Mouse (Mus musculus) liver, embryonic 12.5 days (tissue): ENCODE data around the gene Gm11437. TPM values are rescaled to one million over a fixed set of nuclear protein-coding genes. Genes with fewer than 3 reads are reported as not detected.
A peak's percentile ranks its signal among the peaks of the same experiment; 100 is the strongest.

Experiments used
- ATAC-seq: fragments of 200-750 bp; cut with Nextera tagmentation; 2 replicates; pipeline ENCODE4 v1.8.0; 2017; ENCODE audit warnings: moderate number of reproducible peaks, mild to moderate bottlenecking, moderate library complexity
- H3K27ac ChIP-seq: fragments of 300-500 bp; sonication (generic); 2 replicates; pipeline ENCODE4 v1.5.1; 2016; ENCODE audit warnings: mild to moderate bottlenecking
- H3K27me3 ChIP-seq: fragments of 300-500 bp; sonication (generic); replicated peaks from 2 replicates; pipeline ENCODE4 v1.6.1; 2016; ENCODE audit warnings: mild to moderate bottlenecking, moderate library complexity
- H3K36me3 ChIP-seq: fragments of 300-500 bp; sonication (generic); 2 replicates; pipeline ENCODE4 v1.6.1; 2016; ENCODE audit warnings: mild to moderate bottlenecking, moderate library complexity
- H3K4me1 ChIP-seq: fragments of 300-500 bp; sonication (generic); 2 replicates; pipeline ENCODE4 v1.6.1; 2016
- H3K4me2 ChIP-seq: fragments of 300-500 bp; sonication (generic); 2 replicates; pipeline ENCODE4 v1.6.1; 2016; ENCODE audit warnings: mild to moderate bottlenecking, moderate library complexity
- H3K4me3 ChIP-seq: fragments of 300-500 bp; sonication (generic); 2 replicates; pipeline ENCODE4 v1.5.1; 2016; ENCODE audit warnings: mild to moderate bottlenecking, moderate library complexity
- H3K9ac ChIP-seq: fragments of 300-500 bp; sonication (generic); 2 replicates; pipeline ENCODE4 v1.6.1; 2016; ENCODE audit warnings: mild to moderate bottlenecking, moderate library complexity
- H3K9me3 ChIP-seq: fragments of 300-500 bp; sonication (generic); replicated peaks from 2 replicates; pipeline ENCODE4 v1.6.1; 2016; ENCODE audit warnings: mild to moderate bottlenecking, moderate library complexity
- WGBS: fragments of 180-500 bp; shearing (Covaris S2); methylation state at CpG from one replicate; pipeline ENCODE4 v1.1.7; 2016; ENCODE audit not compliant: insufficient replicate concordance; 5-methylcytosine and 5-hydroxymethylcytosine counted together
- polyA plus RNA-seq: library from polyadenylated mRNA; unstranded; fragments of >200 nt; fragmentation: Nextera tagmentation; extraction: Ambion mirVana; gene quantifications from 2 replicates; pipeline ENCODE4 v1.2.1, GENCODE M21; 2016

The Gm11437 gene
- polyA plus RNA-seq, 1 experiment from 2014 or later, result not detected

DNA sequence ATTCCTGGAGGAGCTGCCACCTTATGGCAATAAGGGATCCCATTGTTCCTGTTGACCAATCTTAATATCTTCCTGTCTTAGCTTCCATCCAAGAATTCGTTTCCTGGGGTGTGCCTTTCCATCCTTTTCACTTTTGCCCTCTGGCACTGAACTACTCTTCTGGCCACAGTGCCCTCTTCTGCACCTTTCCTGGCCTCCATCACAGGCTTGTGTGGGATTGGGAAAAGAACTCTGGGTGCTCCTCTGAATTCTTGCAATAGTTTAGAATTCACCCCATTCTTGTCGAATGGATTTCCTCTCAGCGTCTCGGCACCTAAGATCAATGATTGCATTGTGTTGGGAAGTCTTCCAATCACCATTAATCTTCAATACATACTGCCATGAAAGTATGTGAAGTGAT is 11.3 kb upstream of the Gm11437 start:
- no peak for ATAC-seq
- 0 out of 2 replicates have a peak overlapping the region, but pooled peaks have one; percentile 88 for H3K27ac ChIP-seq

DNA sequence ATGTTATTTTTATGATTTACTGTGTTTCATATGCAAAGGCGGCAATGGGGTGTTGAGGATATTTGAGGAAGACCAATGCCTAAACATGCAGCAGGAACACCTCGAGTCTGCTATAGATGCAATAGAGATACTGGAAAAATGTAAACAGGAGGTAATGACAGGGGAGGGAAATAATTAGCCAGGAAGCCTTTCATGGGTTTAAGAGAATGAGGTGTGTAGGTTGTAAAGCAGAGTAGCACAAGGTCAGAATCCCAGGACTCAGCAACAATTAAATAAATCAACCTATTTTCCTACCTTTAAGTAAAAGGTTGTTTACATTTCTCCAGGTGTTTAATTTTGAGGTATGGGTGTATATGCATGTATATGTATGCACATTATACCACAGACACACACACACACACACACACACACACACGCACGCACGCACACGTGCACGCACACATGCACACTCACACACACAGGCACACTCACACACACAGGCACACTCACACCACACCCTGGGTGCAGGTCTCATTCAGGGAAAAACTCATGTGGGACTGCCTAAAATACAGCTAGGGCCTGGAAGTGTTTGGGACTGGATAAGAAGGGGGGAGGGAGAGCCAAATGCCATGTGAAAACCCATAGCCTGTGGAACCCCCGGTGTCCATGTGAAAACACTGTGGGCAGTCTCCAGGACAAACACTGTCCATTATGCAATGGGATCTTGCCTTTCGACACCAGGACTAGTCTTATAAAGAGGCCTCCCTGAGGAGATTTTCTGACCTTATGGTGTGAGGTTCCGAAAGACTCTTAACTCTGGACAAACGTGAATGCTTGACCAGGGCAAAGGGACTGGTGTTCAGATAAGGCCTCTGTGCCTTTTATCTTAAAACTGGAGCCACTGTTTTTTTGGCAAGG is 5.5 kb upstream of the Gm11437 start:
- Histone ChIP-seq H3K4me1 (peaks cover 23% of the 10 kb centered on the region), H3K4me3 (no peak overlapping the region), H3K4me2 (no peak overlapping the region), H3K9me3 (no peaks in the 10 kb centered on the region), H3K27me3 (no peaks in the 10 kb centered on the region), H3K9ac (no peak overlapping the region), H3K27ac (no peak overlapping the region), H3K36me3 (no peaks in the 10 kb centered on the region)
- WGBS, result 66% methylated on average over 11 of the region's 11 CpGs
- ATAC-seq, result peak; percentile 37; the same call in 1 of the 2 replicates

More for the DNA sequence above, 11.3 kb upstream of the Gm11437 start:
- Histone ChIP-seq H3K9ac (peak overlapping the region; percentile 90), H3K27me3 (no peaks in the 10 kb centered on the region), H3K4me1 (peaks cover 57% of the 10 kb centered on the region), H3K9me3 (no peaks in the 10 kb centered on the region), H3K4me3 (peak overlapping the region; percentile 92), H3K4me2 (peak overlapping the region; percentile 100), H3K36me3 (no peaks in the 10 kb centered on the region)
- WGBS, result 51% methylated on average over 4 of the region's 4 CpGs

DNA sequence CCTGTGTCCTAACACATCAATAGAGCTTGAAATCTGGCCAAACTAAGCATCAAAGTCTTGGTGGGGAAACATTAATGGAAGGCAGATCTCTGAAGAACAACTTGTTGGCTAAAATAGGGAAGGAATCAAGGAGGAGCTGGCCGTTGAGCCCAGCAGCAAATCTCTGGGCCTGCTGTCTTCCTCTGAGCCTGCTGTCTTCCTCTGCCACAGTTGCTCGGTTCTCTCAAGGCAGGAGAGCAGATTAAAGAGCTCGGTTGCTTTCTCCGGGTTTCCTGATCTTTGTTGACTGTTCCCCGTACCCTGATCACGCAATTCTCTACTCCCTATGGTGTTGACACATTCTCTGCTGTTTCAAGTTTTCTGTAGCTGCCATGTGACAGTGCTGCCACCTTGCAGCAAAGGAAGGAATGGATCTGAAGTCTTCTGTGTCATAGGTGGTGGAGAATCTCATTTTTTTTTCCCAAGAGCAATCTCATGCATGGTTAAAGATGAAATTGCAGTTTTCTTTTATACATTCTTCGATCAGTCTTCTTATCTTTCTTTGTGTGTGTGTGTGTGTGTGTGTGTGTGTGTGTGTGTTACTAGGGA is 1.5 kb upstream of the Gm11437 start:
- Histone ChIP-seq H3K27ac (no peak overlapping the region), H3K9me3 (no peaks in the 10 kb centered on the region), H3K9ac (no peak overlapping the region), H3K27me3 (no peaks in the 10 kb centered on the region), H3K36me3 (no peaks in the 10 kb centered on the region), H3K4me3 (no peak overlapping the region), H3K4me1 (peaks cover 10% of the 10 kb centered on the region), H3K4me2 (peak overlapping the region; percentile 26; the same call in 1 of the 2 replicates)
- 22% methylated on average over 7 of the region's 7 CpGs for WGBS
- no peak for ATAC-seq

DNA sequence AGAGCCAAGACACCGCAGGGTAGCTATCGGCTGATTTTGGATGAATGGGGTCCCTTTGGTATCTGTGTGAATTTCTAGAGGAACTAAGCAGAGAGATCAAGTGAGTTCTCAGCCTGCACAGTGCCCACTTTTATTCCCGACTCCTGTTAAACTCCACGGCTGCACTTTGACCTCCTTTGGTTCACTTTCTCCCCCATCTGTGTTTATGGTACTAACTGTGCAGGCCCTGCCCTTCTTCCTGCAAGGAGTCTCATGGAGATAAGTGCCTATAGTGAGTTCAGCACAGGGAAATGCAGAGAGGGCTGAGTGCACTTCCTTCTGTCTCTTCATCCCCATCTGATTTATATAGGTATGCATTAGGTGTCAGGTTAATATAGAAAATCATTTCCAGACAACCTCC is 2.7 kb downstream of the Gm11437 start:
- WGBS, result 70% methylated on average over 4 of the region's 4 CpGs
- no peaks in the 10 kb centered on the region for H3K4me1 ChIP-seq
- no peak for ATAC-seq
- H3K27me3 ChIP-seq, result no peaks in the 10 kb centered on the region
- no peak overlapping the region for H3K9ac ChIP-seq
- no peak overlapping the region for H3K27ac ChIP-seq
- no peak overlapping the region for H3K4me3 ChIP-seq
- H3K9me3 ChIP-seq, result no peaks in the 10 kb centered on the region
- H3K36me3 ChIP-seq, result no peaks in the 10 kb centered on the region
- H3K4me2 ChIP-seq, result no peak overlapping the region

DNA sequence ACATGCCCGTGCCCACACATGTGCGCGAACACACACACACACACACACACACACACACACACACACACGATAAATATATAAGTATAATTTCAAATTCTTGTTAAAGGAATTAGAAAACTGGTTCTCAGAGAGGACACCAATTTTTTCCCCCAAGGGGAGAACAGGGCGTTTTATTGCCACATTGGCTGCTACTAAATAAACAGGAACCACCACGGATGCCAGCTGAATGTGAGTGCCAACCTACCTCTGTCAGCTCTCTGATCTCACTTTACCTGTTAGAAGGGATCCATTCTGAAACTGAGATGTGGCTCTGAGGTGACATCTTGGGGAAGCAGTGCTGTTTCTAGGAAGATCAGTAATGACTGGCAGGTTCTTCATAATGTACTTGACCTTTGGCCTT is 3.2 kb downstream of the Gm11437 start:
- H3K4me3 ChIP-seq, result no peak overlapping the region
- H3K27ac ChIP-seq, result no peak overlapping the region
- H3K27me3 ChIP-seq, result no peaks in the 10 kb centered on the region
- ATAC-seq, result no peak
- no peaks in the 10 kb centered on the region for H3K36me3 ChIP-seq
- no peaks in the 10 kb centered on the region for H3K4me1 ChIP-seq
- no peak overlapping the region for H3K9ac ChIP-seq
- 70% methylated on average over 6 of the region's 6 CpGs for WGBS
- H3K9me3 ChIP-seq, result no peaks in the 10 kb centered on the region
- no peak overlapping the region for H3K4me2 ChIP-seq

DNA sequence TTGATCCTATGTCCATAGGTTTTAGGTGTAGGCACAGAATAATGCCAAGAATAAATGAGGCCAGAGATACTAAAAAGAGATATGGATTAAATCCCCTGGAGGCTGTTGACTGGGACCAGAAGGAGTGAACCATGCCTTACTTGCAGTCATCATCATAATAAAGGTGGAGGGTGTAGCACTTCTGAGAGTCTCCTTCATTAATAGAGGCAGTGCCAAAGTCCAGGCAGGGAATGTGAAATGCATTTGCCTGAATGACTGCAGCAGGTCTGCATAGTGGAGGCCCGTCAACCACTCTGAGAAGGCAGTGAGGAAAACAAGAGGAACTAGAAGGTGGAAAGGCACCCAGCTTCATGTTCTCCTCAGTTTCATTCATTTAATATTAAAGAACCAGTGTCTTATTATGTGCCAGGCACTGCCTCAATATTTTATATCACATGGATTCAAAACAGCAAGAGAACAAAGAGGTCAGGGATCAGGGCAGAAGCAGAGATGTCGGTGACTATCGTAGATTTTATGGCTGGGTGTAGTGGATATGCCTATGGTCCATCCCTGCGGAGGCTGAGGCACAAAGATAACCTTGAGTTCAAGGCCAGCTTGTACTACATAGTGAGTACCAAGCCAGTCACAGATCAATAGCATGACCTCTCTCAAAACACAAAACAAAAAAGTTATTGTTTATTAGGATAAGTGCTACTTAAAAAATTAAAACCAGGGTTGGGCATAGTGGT is 10.6 kb downstream of the Gm11437 start:
- no peak overlapping the region for H3K27ac ChIP-seq
- no peak overlapping the region for H3K4me3 ChIP-seq
- H3K9me3 ChIP-seq, result no peaks in the 10 kb centered on the region
- peaks cover 8% of the 10 kb centered on the region; the same call in 1 of the 2 replicates for H3K27me3 ChIP-seq
- WGBS, result 73% methylated on average over 4 of the region's 4 CpGs
- no peak overlapping the region for H3K4me2 ChIP-seq
- no peaks in the 10 kb centered on the region for H3K36me3 ChIP-seq
- ATAC-seq, result no peak
- no peak overlapping the region for H3K9ac ChIP-seq
- H3K4me1 ChIP-seq, result no peaks in the 10 kb centered on the region

DNA sequence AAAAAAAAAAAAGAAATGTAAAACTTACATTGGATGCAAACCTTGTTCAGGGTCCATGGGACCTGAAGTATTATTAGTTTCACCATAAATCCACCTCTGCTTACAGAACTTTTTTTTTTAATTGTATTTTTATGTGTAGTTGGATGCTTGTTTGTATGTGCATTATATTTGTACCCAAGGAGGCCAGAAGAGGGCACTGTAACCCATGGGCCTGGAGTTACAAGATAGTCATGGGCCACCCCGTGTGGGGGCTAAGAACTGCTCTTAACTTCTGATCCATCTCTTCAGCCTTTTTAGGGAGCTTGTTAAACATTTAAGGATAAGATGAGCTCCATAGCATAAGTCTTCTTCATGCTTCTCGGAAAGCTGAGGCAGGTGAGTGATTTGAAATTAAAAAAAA is 16.4 kb downstream of the Gm11437 start:
- Histone ChIP-seq H3K27ac (no peak overlapping the region), H3K27me3 (peaks cover 11% of the 10 kb centered on the region), H3K4me2 (no peak overlapping the region), H3K36me3 (no peaks in the 10 kb centered on the region), H3K9ac (no peak overlapping the region), H3K9me3 (no peaks in the 10 kb centered on the region), H3K4me1 (peaks cover 10% of the 10 kb centered on the region), H3K4me3 (no peak overlapping the region)
- 54% methylated on average over 2 of the region's 2 CpGs for WGBS
- ATAC-seq, result no peak

DNA sequence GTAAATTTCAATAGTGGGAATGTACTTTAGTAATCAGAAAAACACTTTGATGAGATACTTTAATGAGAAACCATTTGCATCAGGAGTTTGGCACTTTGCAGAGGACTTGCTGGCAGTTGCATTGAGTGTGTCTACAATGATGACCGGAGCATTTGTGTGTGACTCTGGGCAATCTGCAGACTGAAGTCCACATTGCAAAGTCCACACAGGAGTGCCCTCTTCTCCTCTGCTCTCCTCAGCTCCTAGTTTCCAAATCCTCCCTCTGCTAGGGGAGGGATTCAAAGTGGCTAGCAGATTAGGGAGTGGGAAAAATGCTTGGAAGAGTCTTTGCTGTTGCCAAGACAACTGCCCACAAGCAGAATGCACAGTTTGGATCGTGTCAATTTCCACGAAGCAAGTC is 21.2 kb downstream of the Gm11437 start:
- Histone ChIP-seq H3K27me3 (peaks cover 15% of the 10 kb centered on the region), H3K36me3 (no peaks in the 10 kb centered on the region), H3K9ac (no peak overlapping the region), H3K4me3 (no peak overlapping the region), H3K27ac (no peak overlapping the region), H3K4me2 (no peak overlapping the region), H3K9me3 (no peaks in the 10 kb centered on the region), H3K4me1 (peaks cover 10% of the 10 kb centered on the region)
- ATAC-seq, result no peak
- 59% methylated on average over 3 of the region's 3 CpGs for WGBS

DNA sequence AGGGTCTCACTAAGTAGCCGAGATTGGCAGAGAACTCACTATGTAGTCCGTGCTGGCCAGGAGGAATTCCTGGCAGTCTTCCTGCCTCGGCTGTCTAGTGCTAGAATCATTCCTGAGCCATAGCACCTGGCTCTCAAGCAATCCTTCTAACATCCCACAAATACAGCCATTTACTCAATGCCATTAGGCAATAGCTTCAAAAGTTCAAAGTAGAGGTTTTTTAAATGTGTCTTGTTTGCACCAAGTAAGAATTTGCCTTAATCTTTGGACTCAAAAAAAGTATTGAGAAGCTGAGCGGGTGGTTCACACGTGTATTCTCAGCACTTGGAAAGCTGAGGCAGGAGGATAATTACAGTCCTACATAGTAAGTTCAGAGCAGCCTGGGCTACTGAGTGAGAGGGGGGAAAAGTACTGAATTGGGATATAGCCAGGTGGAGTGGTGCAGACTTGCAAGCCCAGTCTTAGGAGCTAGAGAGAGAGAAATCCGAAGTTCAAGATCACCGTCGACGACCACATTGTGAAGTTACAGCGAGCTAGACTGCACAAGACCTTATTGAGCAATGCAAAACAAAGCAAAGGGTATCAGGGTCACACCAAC is 22.0 kb downstream of the Gm11437 start:
- ATAC-seq, result no peak
- no peak overlapping the region for H3K9ac ChIP-seq
- H3K4me2 ChIP-seq, result no peak overlapping the region
- no peak overlapping the region for H3K4me3 ChIP-seq
- no peak overlapping the region for H3K27ac ChIP-seq
- H3K4me1 ChIP-seq, result peaks cover 10% of the 10 kb centered on the region
- H3K9me3 ChIP-seq, result no peaks in the 10 kb centered on the region
- H3K27me3 ChIP-seq, result peaks cover 15% of the 10 kb centered on the region
- H3K36me3 ChIP-seq, result no peaks in the 10 kb centered on the region
- 64% methylated on average over 10 of the region's 10 CpGs for WGBS

DNA sequence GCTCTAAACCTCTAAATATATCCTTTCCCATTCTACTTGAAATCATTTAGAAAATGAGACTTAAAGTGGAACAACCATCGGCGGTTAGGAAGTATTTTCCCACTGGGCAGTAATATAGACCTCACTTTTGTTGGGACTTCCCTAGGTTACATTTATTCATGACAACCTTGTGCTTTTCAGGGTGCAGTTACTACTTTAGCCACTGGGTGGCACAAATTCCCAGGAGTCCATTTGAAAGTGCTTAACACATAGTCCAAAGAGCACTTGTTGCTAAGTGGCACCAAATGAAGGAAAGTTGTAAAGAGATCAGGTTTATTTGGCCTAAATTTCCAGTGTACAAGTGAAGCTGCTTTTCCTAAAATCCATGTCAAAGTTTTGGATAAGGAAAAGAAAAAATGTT is 25.5 kb downstream of the Gm11437 start:
- 44% methylated on average over 2 of the region's 2 CpGs for WGBS
- Histone ChIP-seq H3K9ac (no peak overlapping the region), H3K36me3 (no peaks in the 10 kb centered on the region), H3K27ac (no peak overlapping the region), H3K4me2 (no peak overlapping the region), H3K9me3 (no peaks in the 10 kb centered on the region), H3K27me3 (peaks cover 15% of the 10 kb centered on the region), H3K4me3 (no peak overlapping the region), H3K4me1 (no peaks in the 10 kb centered on the region)
- ATAC-seq, result no peak

DNA sequence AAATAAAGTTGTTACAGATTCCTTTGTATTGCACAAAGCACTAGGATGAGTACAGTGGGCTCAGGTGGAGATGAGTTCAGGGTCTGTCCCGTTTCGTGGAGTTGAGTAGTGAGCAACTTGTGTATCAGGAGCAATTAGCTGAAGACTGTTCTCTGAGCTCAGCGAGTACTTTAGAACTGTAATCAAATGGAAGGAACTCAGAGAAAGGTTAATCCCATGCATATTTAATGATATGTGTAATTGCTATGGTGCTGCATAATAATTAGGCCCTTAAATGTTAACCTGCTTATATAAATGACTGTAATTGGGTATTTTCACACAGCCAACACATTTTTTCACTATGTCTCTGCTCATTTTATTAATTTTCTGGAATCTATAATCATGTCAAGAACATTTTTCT is 30.8 kb downstream of the Gm11437 start:
- no peaks in the 10 kb centered on the region for H3K9me3 ChIP-seq
- H3K4me2 ChIP-seq, result no peak overlapping the region
- WGBS, result 70% methylated on average over 3 of the region's 3 CpGs
- H3K4me3 ChIP-seq, result no peak overlapping the region
- H3K27ac ChIP-seq, result no peak overlapping the region
- ATAC-seq, result no peak
- H3K27me3 ChIP-seq, result peaks cover 8% of the 10 kb centered on the region; the same call in 1 of the 2 replicates
- H3K9ac ChIP-seq, result no peak overlapping the region
- H3K4me1 ChIP-seq, result no peaks in the 10 kb centered on the region
- H3K36me3 ChIP-seq, result no peaks in the 10 kb centered on the region
